Mouse (Mus musculus) midbrain, postnatal 0 days (tissue): ENCODE results near the gene Ppp2r5e. TPM values are rescaled to one million over a fixed set of nuclear protein-coding genes. Genes with fewer than 3 reads are reported as not detected.

Experiments
- ATAC-seq: fragments of 200-750 bp; cut with Nextera tagmentation; 2 replicates; pipeline ENCODE4 v1.8.0; 2017; ENCODE audit warnings: moderate number of reproducible peaks, mild to moderate bottlenecking, moderate TSS enrichment, moderate library complexity; ENCODE audit not compliant: low FRiP score
- DNase-seq: peaks from one replicate; pipeline ENCODE4 v3.0.0-alpha.2; 2015; ENCODE audit warnings: low spot score
- H3K27ac ChIP-seq: fragments of 300-500 bp; sonication (generic); 2 replicates; pipeline ENCODE4 v1.5.1; 2014; ENCODE audit warnings: low read depth, mild to moderate bottlenecking, low read length, mixed read lengths
- H3K27me3 ChIP-seq: fragments of 300-500 bp; sonication (generic); 2 replicates; pipeline ENCODE4 v1.6.1; 2014; ENCODE audit warnings: low read length, control low read depth, mixed read lengths; ENCODE audit not compliant: insufficient read depth
- H3K36me3 ChIP-seq: fragments of 300-500 bp; sonication (generic); 2 replicates; pipeline ENCODE4 v1.6.1; 2014; ENCODE audit warnings: low read length, control low read depth, mixed read lengths; ENCODE audit not compliant: insufficient read depth
- H3K4me1 ChIP-seq: fragments of 300-500 bp; sonication (generic); 2 replicates; pipeline ENCODE4 v1.6.1; 2014; ENCODE audit warnings: mild to moderate bottlenecking, control low read depth, antibody characterized with exemption, low read length, mixed read lengths; ENCODE audit not compliant: insufficient read depth
- H3K4me2 ChIP-seq: fragments of 300-500 bp; sonication (generic); 2 replicates; pipeline ENCODE4 v1.6.1; 2014; ENCODE audit warnings: low read depth, mild to moderate bottlenecking, low read length, mixed read lengths; ENCODE audit not compliant: poor library complexity, severe bottlenecking
- H3K4me3 ChIP-seq: fragments of 300-500 bp; sonication (generic); 2 replicates; pipeline ENCODE4 v1.5.1; 2014; ENCODE audit warnings: low read depth, mild to moderate bottlenecking, low read length, moderate library complexity
- H3K9ac ChIP-seq: fragments of 300-500 bp; sonication (generic); replicated peaks from 2 replicates; pipeline ENCODE4 v1.6.1; 2014; ENCODE audit warnings: mild to moderate bottlenecking, low read length, moderate library complexity, mixed read lengths; ENCODE audit not compliant: poor library complexity, severe bottlenecking
- H3K9me3 ChIP-seq: fragments of 300-500 bp; sonication (generic); 2 replicates; pipeline ENCODE4 v1.6.1; 2016; ENCODE audit warnings: low read length, control low read depth
- CTCF ChIP-seq: IDR thresholded peaks from 2 replicates; pipeline ENCODE4 v1.5.1; 2016; ENCODE audit warnings: antibody characterized with exemption, mild to moderate bottlenecking
- WGBS: fragments of 180-500 bp; shearing (Covaris S2); extraction: QIAGEN DNeasy Blood & Tissue Kit; methylation state at CpG from one replicate; pipeline ENCODE4 v1.1.7; 2014; 5-methylcytosine and 5-hydroxymethylcytosine counted together
- polyA plus RNA-seq: library from polyadenylated mRNA; unstranded; fragments of >200 nt; fragmentation: Nextera tagmentation; extraction: Ambion mirVana; gene quantifications from 2 replicates; pipeline ENCODE4 v1.2.1, GENCODE M21; 2015
- total RNA-seq: library from RNA; depleted of rRNA; stranded (reverse); fragments of >200 nt; gene quantifications from 2 replicates; pipeline ENCODE4 v1.2.3, GENCODE M21; 2014

Ppp2r5e gene
- total and polyA plus RNA-seq, 2 experiments from 2014 or later = 22.8 to 32.9 TPM

DNA sequence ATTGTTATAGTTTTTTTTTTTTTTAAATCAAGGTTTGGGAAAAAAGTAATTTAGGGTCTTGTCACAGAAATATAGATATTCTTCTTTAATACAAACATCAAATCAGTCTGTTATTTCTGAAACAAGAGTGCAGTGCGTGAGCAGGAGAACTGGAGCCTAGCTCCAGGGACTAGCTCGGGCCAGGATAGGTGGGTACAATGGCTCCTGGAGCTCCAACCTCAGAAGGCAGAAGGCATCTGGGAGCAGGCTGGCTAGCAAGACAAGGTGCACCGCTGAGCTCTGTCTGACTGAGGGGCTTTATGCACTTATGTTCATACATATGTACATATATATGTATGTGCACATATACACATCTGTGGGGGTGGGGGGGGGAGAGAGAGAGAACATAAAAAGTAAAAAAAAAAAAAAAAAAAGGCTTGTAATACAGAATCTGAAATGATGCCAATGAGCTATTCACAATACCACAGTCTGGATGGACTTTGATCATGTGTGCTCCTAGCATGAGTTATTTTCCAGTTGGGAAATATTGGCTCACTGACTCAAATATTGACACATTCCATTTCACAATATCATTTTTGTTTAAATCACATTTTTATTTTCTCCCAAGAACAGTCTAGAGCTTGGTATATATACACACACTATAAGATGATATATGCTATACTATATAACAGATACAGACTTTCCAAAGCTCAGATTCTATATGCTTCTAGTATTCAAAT is 109.3 kb downstream of the Ppp2r5e start:
- no peaks in the 10 kb centered on the region for H3K27me3 ChIP-seq
- no peaks in the 10 kb centered on the region for H3K9me3 ChIP-seq
- no peak overlapping the region for H3K4me2 ChIP-seq
- 84% methylated on average over 3 of the region's 3 CpGs for WGBS
- no peaks in the 10 kb centered on the region for H3K36me3 ChIP-seq
- H3K4me1 ChIP-seq = no peaks in the 10 kb centered on the region
- H3K9ac ChIP-seq = no peak overlapping the region
- no peak overlapping the region for H3K4me3 ChIP-seq
- TF ChIP-seq CTCF = no peak
- DNase-seq (no peak), ATAC-seq (no peak)
- no peak overlapping the region for H3K27ac ChIP-seq

DNA sequence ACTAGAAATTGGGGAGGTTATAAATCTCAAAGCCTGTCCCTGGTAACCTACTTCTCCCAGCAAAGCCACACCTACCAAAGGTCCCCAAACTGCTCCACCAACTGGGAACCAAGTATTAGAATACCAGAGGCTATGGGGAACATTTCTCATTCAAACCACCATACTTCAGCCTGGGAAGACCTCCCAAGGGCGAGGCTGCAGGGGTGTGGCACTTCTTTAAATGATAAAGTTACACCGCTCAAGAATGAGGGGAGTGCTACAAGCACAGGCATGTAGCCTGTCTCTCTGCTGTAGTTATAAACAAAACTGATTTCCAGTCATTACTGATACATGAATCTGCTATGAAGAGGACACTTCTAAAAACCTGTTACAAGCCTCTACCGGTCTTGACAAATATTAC is 113.3 kb downstream of the Ppp2r5e start:
- Histone ChIP-seq H3K9me3 (no peaks in the 10 kb centered on the region), H3K4me1 (peaks cover 5% of the 10 kb centered on the region; the same call in 1 of the 2 replicates), H3K27ac (no peak overlapping the region), H3K27me3 (no peaks in the 10 kb centered on the region), H3K4me2 (no peak overlapping the region), H3K9ac (no peak overlapping the region), H3K4me3 (no peak overlapping the region), H3K36me3 (no peaks in the 10 kb centered on the region)
- no peak for TF ChIP-seq CTCF
- 96% methylated on average over 3 of the region's 3 CpGs for whole genome bisulfite sequencing
- no peak for ATAC-seq
- no peak for DNase-seq

DNA sequence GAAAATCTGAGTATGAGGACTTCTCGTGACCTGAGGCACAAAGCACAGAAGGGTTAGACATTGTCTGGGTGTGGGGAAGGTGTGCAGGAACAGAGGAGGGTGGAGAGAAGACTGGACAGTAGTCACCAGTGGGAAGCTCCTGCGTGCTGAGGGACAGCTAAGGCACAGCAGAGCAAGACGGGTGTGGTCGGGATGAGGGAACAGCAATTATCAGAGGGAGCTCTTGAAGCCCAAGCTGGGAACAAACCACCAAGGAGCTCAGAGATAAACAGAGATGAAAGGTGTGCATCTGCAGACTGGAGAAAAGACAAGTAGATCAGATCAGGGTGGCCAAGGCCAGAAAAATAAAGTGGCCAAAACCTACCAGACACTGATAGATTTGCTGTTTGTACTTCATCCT is 114.0 kb downstream of the Ppp2r5e start:
- no peaks in the 10 kb centered on the region for H3K9me3 ChIP-seq
- H3K27me3 ChIP-seq = no peaks in the 10 kb centered on the region
- ATAC-seq = no peak
- no peaks in the 10 kb centered on the region for H3K36me3 ChIP-seq
- H3K9ac ChIP-seq = no peak overlapping the region
- H3K4me2 ChIP-seq = no peak overlapping the region
- 97% methylated on average over 4 of the region's 4 CpGs for WGBS
- DNase-seq = no peak
- no peak overlapping the region for H3K4me3 ChIP-seq
- H3K4me1 ChIP-seq = peaks cover 7% of the 10 kb centered on the region; the same call in 1 of the 2 replicates
- no peak for TF ChIP-seq CTCF
- H3K27ac ChIP-seq = no peak overlapping the region

DNA sequence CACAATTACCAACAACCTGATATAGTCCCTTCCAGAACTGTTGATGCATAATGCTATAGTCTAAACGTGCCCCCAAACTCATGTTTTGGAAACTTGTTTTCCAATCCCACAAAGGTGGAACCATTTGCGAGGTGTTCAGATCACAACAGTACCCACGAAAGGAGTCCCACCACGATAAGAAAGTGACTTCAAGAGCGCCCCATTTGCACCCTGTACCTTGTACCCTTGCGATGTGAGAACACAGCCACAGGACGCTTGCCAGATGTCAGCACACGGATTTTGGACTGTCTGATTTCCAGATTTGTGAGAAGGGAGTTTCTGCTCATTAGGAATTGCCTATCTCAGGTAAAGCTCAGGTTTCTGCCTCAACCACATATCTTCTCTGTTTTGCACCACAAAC is 116.0 kb downstream of the Ppp2r5e start:
- H3K27me3 ChIP-seq = no peaks in the 10 kb centered on the region
- H3K4me1 ChIP-seq = peaks cover 7% of the 10 kb centered on the region; the same call in 1 of the 2 replicates
- no peak overlapping the region for H3K9ac ChIP-seq
- no peaks in the 10 kb centered on the region for H3K36me3 ChIP-seq
- WGBS = 97% methylated on average over 8 of the region's 8 CpGs
- ATAC-seq (no peak), DNase-seq (no peak)
- no peak overlapping the region for H3K4me3 ChIP-seq
- TF ChIP-seq CTCF = no peak
- no peaks in the 10 kb centered on the region for H3K9me3 ChIP-seq
- no peak overlapping the region for H3K27ac ChIP-seq
- no peak overlapping the region for H3K4me2 ChIP-seq

DNA sequence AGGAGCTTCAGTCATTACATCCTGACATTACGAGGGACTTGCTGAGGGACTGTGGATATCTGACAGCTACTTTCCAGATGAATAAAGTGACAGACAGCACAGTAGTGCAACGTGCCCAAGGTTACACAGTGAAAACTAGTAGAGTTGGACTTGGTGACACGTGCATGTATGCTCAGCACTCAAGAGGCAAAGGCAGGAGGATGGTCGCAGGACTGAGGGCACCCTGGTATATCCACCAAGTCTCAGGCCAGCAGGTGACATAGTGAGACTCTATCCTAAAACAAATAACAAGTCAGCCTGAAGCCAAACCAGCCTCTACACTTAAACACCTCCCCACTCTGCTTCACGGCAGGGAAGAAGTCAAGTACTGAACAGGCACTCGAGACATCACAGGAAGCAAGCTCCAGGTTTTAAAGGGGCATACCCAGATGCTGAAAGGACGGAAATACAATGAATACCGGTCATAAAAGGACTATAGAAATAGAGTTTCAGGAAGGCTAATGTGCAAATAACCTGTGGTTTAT is 116.6 kb downstream of the Ppp2r5e start:
- H3K4me2 ChIP-seq = no peak overlapping the region
- WGBS = 85% methylated on average over 8 of the region's 8 CpGs
- no peaks in the 10 kb centered on the region for H3K36me3 ChIP-seq
- H3K9ac ChIP-seq = no peak overlapping the region
- no peak overlapping the region for H3K4me3 ChIP-seq
- DNase-seq (no peak), ATAC-seq (no peak)
- peaks cover 7% of the 10 kb centered on the region; the same call in 1 of the 2 replicates for H3K4me1 ChIP-seq
- no peaks in the 10 kb centered on the region for H3K9me3 ChIP-seq
- no peak for TF ChIP-seq CTCF
- H3K27ac ChIP-seq = no peak overlapping the region
- no peaks in the 10 kb centered on the region for H3K27me3 ChIP-seq

DNA sequence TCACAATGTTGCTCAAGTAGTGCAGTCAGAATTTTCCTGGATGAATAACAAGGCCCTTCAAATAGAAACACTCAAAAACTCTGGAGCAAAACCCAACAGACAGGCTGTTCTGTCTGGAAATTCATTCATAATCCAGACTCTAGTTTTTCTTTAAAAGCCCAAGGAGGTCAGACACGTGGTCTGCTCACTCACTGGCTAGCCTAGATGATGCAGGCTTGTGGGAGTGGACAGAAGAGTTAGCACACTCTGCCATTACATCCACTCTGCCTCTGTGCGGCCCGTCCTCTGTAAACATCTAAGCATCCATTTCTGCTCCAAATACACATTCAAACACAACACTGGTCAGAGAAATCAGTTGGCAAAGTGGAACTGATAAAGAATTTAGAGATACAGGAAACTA is 117.4 kb downstream of the Ppp2r5e start:
- 87% methylated on average over 3 of the region's 3 CpGs for WGBS
- H3K9ac ChIP-seq = no peak overlapping the region
- no peak overlapping the region for H3K4me2 ChIP-seq
- no peak for TF ChIP-seq CTCF
- H3K4me3 ChIP-seq = no peak overlapping the region
- no peak overlapping the region for H3K27ac ChIP-seq
- DNase-seq = no peak
- no peak for ATAC-seq
- peaks cover 7% of the 10 kb centered on the region; the same call in 1 of the 2 replicates for H3K4me1 ChIP-seq
- H3K9me3 ChIP-seq = no peaks in the 10 kb centered on the region
- no peaks in the 10 kb centered on the region for H3K27me3 ChIP-seq
- H3K36me3 ChIP-seq = no peaks in the 10 kb centered on the region
